Mouse (Mus musculus) ES-E14 (cell line): ENCODE results near the gene Nfyb. TPM values are rescaled to one million over a fixed set of nuclear protein-coding genes. Genes with fewer than 3 reads are reported as not detected.

ENCODE experiments used
- DNase-seq: peaks from one replicate; pipeline ENCODE4 v3.0.0-alpha.2; 2013; ENCODE audit warnings: low read depth, low spot score
- H3K27ac ChIP-seq: 2 replicates; pipeline ENCODE4 v1.5.1; 2012; ENCODE audit warnings: low read depth, mild to moderate bottlenecking, low read length, moderate library complexity, mixed read lengths; ENCODE audit not compliant: poor library complexity, insufficient read depth, severe bottlenecking
- H3K36me3 ChIP-seq: 2 replicates; pipeline ENCODE4 v1.6.1; 2012; ENCODE audit warnings: mild to moderate bottlenecking, low read length, moderate library complexity, mixed read lengths; ENCODE audit not compliant: control insufficient read depth, poor library complexity, insufficient read depth, severe bottlenecking
- H3K4me1 ChIP-seq, 2 experiments: fragments of 150-350 bp in 1 of 2; sonication (generic) in 1 of 2; 2 replicates each; pipeline ENCODE4 v1.6.1; 2012; ENCODE audit warnings: low read length in 2 of 2, mild to moderate bottlenecking in 1 of 2, mixed read lengths in 1 of 2; ENCODE audit not compliant: control insufficient read depth in 2 of 2, insufficient read depth in 2 of 2, poor library complexity in 1 of 2
- H3K4me3 ChIP-seq, 2 experiments: fragments of 150-350 bp in 1 of 2; sonication (generic) in 1 of 2; 2 replicates each; pipeline ENCODE4 v1.5.1; 2012; ENCODE audit warnings: low read length in 2 of 2, low read depth in 1 of 2, mild to moderate bottlenecking in 1 of 2, mixed read lengths in 1 of 2; ENCODE audit not compliant: insufficient read depth in 1 of 2, poor library complexity in 1 of 2, severe bottlenecking in 1 of 2
- H3K9ac ChIP-seq: 2 replicates; pipeline ENCODE4 v1.6.1; 2012; ENCODE audit warnings: low read depth, mild to moderate bottlenecking, low read length, mixed read lengths; ENCODE audit not compliant: poor library complexity, insufficient read depth, severe bottlenecking
- H3K9me3 ChIP-seq: fragments of 150-350 bp; sonication (generic); 2 replicates; pipeline ENCODE4 v1.6.1; 2012; ENCODE audit warnings: low read depth, mild to moderate bottlenecking, low read length; ENCODE audit not compliant: control insufficient read depth, insufficient read depth
- CHD2 ChIP-seq: IDR thresholded peaks from 2 replicates; pipeline ENCODE4 v1.6.1; 2014; ENCODE audit warnings: mild to moderate bottlenecking, low read depth, low read length, inconsistent platforms
- HCFC1 ChIP-seq: IDR thresholded peaks from 2 replicates; pipeline ENCODE4 v1.6.1; 2012; ENCODE audit warnings: low read length, inconsistent platforms, borderline replicate concordance; ENCODE audit not compliant: insufficient read depth
- MAFK ChIP-seq: IDR thresholded peaks from 2 replicates; pipeline ENCODE4 v1.6.1; 2014; ENCODE audit warnings: mild to moderate bottlenecking, low read depth, low read length, inconsistent platforms; ENCODE audit not compliant: insufficient read depth
- ZC3H11A ChIP-seq: IDR thresholded peaks from 2 replicates; pipeline ENCODE4 v1.6.1; 2012; ENCODE audit warnings: low read depth, mild to moderate bottlenecking, inconsistent platforms, low read length, borderline replicate concordance
- ZNF384 ChIP-seq: IDR thresholded peaks from 2 replicates; pipeline ENCODE4 v1.6.1; 2012; ENCODE audit warnings: low read depth, low read length, inconsistent platforms
- in situ Hi-C, 2 experiments: fragments of 600-800 bp; cut with MboI; formaldehyde crosslinking; loops; one replicate each; pipeline ENCODE4 v1.15.1; 2025; ENCODE audit warnings: low sequenced_read_pairs in 2 of 2, inconsistent platforms in 1 of 2; ENCODE audit not compliant: unreplicated experiment in 2 of 2
- total RNA-seq: library from RNA; depleted of rRNA; stranded (reverse); fragments of 300-350 nt; gene quantifications from 2 replicates; pipeline ENCODE4 v1.2.3, GENCODE M21; 2012

The Nfyb gene
- total RNA-seq, 1 experiment = 46.9 TPM

GRCm38 (mm10) chr10:82808155-82808554 lies 44.2 kb upstream of the Nfyb start:
- peaks cover 12 to 36% of the 10 kb centered on the region in 2 experiments; a peak in 3 of 4 replicates for H3K4me1 ChIP-seq
- no peaks in the 10 kb centered on the region for H3K9me3 ChIP-seq
- DNase-seq = no peak
- TF ChIP-seq CHD2 (no peak), MAFK (no peak), ZC3H11A (no peak), ZNF384 (no peak)
- H3K9ac ChIP-seq = peak overlapping the region; percentile 51; the same call in 1 of the 2 replicates
- H3K4me3 ChIP-seq = 0 out of 4 replicates have a peak overlapping the region, but pooled peaks of 1 of the 2 experiments have one; percentile 39
- H3K27ac ChIP-seq = peak overlapping the region; percentile 57; the same call in 1 of the 2 replicates
- in situ Hi-C loops = no loop called here
- no peaks in the 10 kb centered on the region for H3K36me3 ChIP-seq

- no peak for DNase-seq
- H3K27ac ChIP-seq = no peak overlapping the region; the same call in 1 of the 2 replicates
- TF ChIP-seq ZC3H11A (no peak), ZNF384 (no peak), HCFC1 (no peak), CHD2 (no peak), MAFK (no peak)
- no peaks in the 10 kb centered on the region for H3K9me3 ChIP-seq
- no peaks in the 10 kb centered on the region for H3K36me3 ChIP-seq
- H3K9ac ChIP-seq = no peak overlapping the region
- H3K4me3 ChIP-seq = no peak overlapping the region
- H3K4me1 ChIP-seq = peaks cover 12 to 33% of the 10 kb centered on the region in 2 experiments; a peak in 3 of 4 replicates
- in situ Hi-C loops = no loop called here
These were observed 43.3 kb upstream of the Nfyb start for GRCm38 (mm10) chr10:82807238-82807637.

- Histone ChIP-seq H3K36me3 (no peaks in the 10 kb centered on the region), H3K4me1 (peaks cover 12 to 33% of the 10 kb centered on the region in 2 experiments; a peak in 3 of 4 replicates), H3K27ac (no peak overlapping the region), H3K9me3 (no peaks in the 10 kb centered on the region), H3K9ac (peak overlapping the region; percentile 35; the same call in 1 of the 2 replicates), H3K4me3 (no peak overlapping the region; a peak in 1 of 4 replicates)
- in situ Hi-C loops = no loop called here
- TF ChIP-seq CHD2 = no peak
- no peak for TF ChIP-seq ZNF384
- TF ChIP-seq ZC3H11A = no peak
- TF ChIP-seq MAFK = no peak
- TF ChIP-seq HCFC1 = no peak
- DNase-seq = no peak
These were observed 42.5 kb upstream of the Nfyb start for GRCm38 (mm10) chr10:82806414-82806813.

- Histone ChIP-seq H3K27ac (no peak overlapping the region), H3K4me1 (peaks cover 8 to 29% of the 10 kb centered on the region in 2 experiments; a peak in 3 of 4 replicates), H3K4me3 (no peak overlapping the region), H3K9ac (no peak overlapping the region), H3K9me3 (no peaks in the 10 kb centered on the region), H3K36me3 (no peaks in the 10 kb centered on the region)
- in situ Hi-C loops = no loop called here
- TF ChIP-seq HCFC1 (no peak), ZNF384 (no peak), MAFK (no peak), CHD2 (no peak), ZC3H11A (no peak)
- DNase-seq = no peak
These were observed 41.2 kb upstream of the Nfyb start for GRCm38 (mm10) chr10:82805111-82805510.

GRCm38 (mm10) chr10:82804396-82804795 lies 40.5 kb upstream of the Nfyb start:
- no peak for DNase-seq
- in situ Hi-C loops = no loop called here

More at GRCm38 (mm10) chr10:82804396-82804795, 40.5 kb upstream of the Nfyb start:
- TF ChIP-seq ZC3H11A (no peak), ZNF384 (no peak), HCFC1 (no peak), CHD2 (no peak), MAFK (no peak)
- no peak overlapping the region for H3K9ac ChIP-seq
- peaks cover 8 to 26% of the 10 kb centered on the region in 2 experiments; a peak in 3 of 4 replicates for H3K4me1 ChIP-seq
- no peak overlapping the region for H3K27ac ChIP-seq
- H3K36me3 ChIP-seq = no peaks in the 10 kb centered on the region
- H3K9me3 ChIP-seq = no peaks in the 10 kb centered on the region
- H3K4me3 ChIP-seq = no peak overlapping the region
